Mouse (Mus musculus) MEL (cell line): ENCODE measurements at regions not wholly inside any gene's neighbourhood (a gene's known extent, or its start where the extent isn't known, plus 50 kb on each side); places are given as distances from the start of the nearest gene placed in this dataset.

Source experiments
- BHLHE40 ChIP-seq: IDR thresholded peaks from 2 replicates; pipeline ENCODE4 v1.6.1; 2012; ENCODE audit warnings: low read depth, mild to moderate bottlenecking, inconsistent platforms, low read length, improper control_type of control experiment, borderline replicate concordance
- CHD2 ChIP-seq: IDR thresholded peaks from 2 replicates; pipeline ENCODE4 v1.6.1; 2011; ENCODE audit warnings: low read length, improper control_type of control experiment
- CTCF ChIP-seq, 3 experiments: IDR thresholded peaks in 2 of 3; conservative IDR thresholded peaks in 1 of 3; 2 replicates each; pipeline ENCODE4 v1.5.1; 2011 to 2012; ENCODE audit warnings: low read length in 3 of 3, low read depth in 2 of 3, mild to moderate bottlenecking in 2 of 3, improper control_type of control experiment in 1 of 3, inconsistent platforms in 1 of 3, mixed read lengths in 1 of 3, moderate library complexity in 1 of 3; ENCODE audit not compliant: control insufficient read depth in 1 of 3, insufficient read depth in 1 of 3, poor library complexity in 1 of 3, severe bottlenecking in 1 of 3
- E2F4 ChIP-seq: IDR thresholded peaks from 2 replicates; pipeline ENCODE4 v1.6.1; 2011; ENCODE audit warnings: low read depth, low read length, improper control_type of control experiment, borderline replicate concordance
- ELF1 ChIP-seq: IDR thresholded peaks from 2 replicates; pipeline ENCODE4 v1.6.1; 2014; ENCODE audit warnings: low read depth, mild to moderate bottlenecking, inconsistent platforms, low read length, improper control_type of control experiment, moderate library complexity
- HCFC1 ChIP-seq: IDR thresholded peaks from 2 replicates; pipeline ENCODE4 v1.6.1; 2012; ENCODE audit warnings: low read depth, mild to moderate bottlenecking, inconsistent platforms, low read length, improper control_type of control experiment, moderate library complexity
- MAFK ChIP-seq: IDR thresholded peaks from 2 replicates; pipeline ENCODE4 v1.6.1; 2011; ENCODE audit warnings: low read depth, mild to moderate bottlenecking, low read length, improper control_type of control experiment, borderline replicate concordance
- MAX ChIP-seq: IDR thresholded peaks from 2 replicates; pipeline ENCODE4 v1.6.1; 2011; ENCODE audit warnings: low read length, improper control_type of control experiment
- POLR2A ChIP-seq, 2 experiments: IDR thresholded peaks; 2 replicates each; pipeline ENCODE4 v1.6.1; 2011 to 2012; ENCODE audit warnings: low read length in 2 of 2, mild to moderate bottlenecking in 2 of 2, control low read depth in 1 of 2, improper control_type of control experiment in 1 of 2, low read depth in 1 of 2, moderate library complexity in 1 of 2; ENCODE audit not compliant: control insufficient read depth in 1 of 2, insufficient read depth in 1 of 2, poor library complexity in 1 of 2
- TCF12 ChIP-seq: IDR thresholded peaks from 2 replicates; pipeline ENCODE4 v1.6.1; 2014; ENCODE audit warnings: low read depth, mild to moderate bottlenecking, inconsistent platforms, low read length, improper control_type of control experiment, moderate library complexity
- USF1 ChIP-seq: IDR thresholded peaks from 2 replicates; pipeline ENCODE4 v1.6.1; 2014; ENCODE audit warnings: low read depth, mild to moderate bottlenecking, inconsistent platforms, low read length, improper control_type of control experiment, moderate library complexity

DNA sequence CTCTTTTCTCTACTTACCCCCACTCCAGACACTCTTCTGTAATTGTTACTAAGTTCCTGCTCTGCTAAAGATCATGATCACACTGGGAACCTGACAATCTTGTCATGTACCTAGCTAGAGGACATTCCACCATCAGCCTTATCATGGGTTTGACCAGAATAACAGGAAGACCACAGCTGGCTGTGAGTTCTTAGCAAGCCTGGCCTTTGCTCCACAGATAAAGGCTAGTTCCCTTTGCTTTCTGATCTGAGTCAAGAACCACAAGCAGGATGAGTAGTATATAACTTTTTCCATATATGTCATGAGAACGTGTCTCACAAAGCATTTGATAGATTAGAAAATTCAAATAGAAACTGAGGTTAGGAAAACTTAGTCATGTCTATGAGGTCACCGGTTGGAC lies 266.1 kb downstream of the Mat2b start:
- no peak for TF ChIP-seq E2F4
- TF ChIP-seq MAFK = no peak
- no peak for TF ChIP-seq CHD2
- TF ChIP-seq HCFC1 = no peak
- TF ChIP-seq CTCF (IDR thresholded peaks at IDR 0.05 in 2 of 3, conservative IDR thresholded peaks at IDR 0.05 in 1 of 3; ENCODE audit: control insufficient read depth in 1 of 3, insufficient read depth in 1 of 3, low read depth in 2 of 3, low read length in 3 of 3, poor library complexity in 1 of 3, severe bottlenecking in 1 of 3) = no peak
- TF ChIP-seq POLR2A (IDR thresholded peaks at IDR 0.05; ENCODE audit: control insufficient read depth in 1 of 2, insufficient read depth in 1 of 2, low read depth in 1 of 2, low read length in 2 of 2, poor library complexity in 1 of 2) = no peak
- no peak for TF ChIP-seq MAX
- no peak for TF ChIP-seq BHLHE40
- no peak for TF ChIP-seq USF1
- TF ChIP-seq ELF1 = no peak
- no peak for TF ChIP-seq TCF12
